Mouse (Mus musculus): ENCODE measurements around the gene Mtrf1. TPM values are rescaled to one million over a fixed set of nuclear protein-coding genes. Genes with fewer than 3 reads are reported as not detected.
"Not testable (repeated sequence)": the region's sequence is repeated elsewhere in the genome, so short reads cannot be mapped to it uniquely, and the experiment has no call there.

Mtrf1 gene
- polyA plus RNA-seq, 1 experiment, result 3.1 TPM

DNA sequence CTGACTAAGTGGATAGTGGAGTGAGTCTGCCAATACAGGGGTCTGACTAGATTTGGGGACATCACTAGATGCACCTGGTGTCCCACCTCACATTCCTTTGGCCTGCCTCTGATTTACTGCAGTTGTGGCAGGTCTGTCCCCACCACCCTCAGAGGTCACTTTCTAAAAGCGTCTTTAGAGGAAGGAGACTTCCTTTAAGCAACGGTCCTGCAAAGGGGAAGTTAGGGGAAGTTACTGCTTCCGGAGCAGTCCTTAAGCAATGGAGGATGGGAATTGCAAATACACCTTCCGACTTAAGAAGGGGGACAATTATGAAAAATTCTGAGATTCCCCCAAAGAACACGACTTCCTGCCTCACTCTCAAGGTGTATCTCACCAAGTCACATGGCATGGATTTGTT is 43.9 kb downstream of the Mtrf1 start:
- TF ChIP-seq MAX (IDR thresholded peaks at IDR 0.05; ENCODE audit: low read depth) (no peak), SRF (IDR thresholded peaks at IDR 0.05; ENCODE audit: control insufficient read depth, insufficient read length, low read depth) (no peak), POLR2AphosphoS2 (IDR thresholded peaks at IDR 0.05; ENCODE audit: insufficient read length, low read depth) (no peak), CEBPB (IDR thresholded peaks at IDR 0.05; ENCODE audit: insufficient read depth, poor library complexity, severe bottlenecking) (no peak), POLR2A (IDR thresholded peaks at IDR 0.05; ENCODE audit: insufficient read length, low read depth) (no peak), USF1 (IDR thresholded peaks at IDR 0.05; ENCODE audit: low read depth) (no peak), TCF3 (IDR thresholded peaks at IDR 0.05; ENCODE audit: insufficient read length, low read depth) (no peak), MYOG (IDR thresholded peaks at IDR 0.05; ENCODE audit: control insufficient read depth in 1 of 3, insufficient read depth in 1 of 3, insufficient read length in 2 of 3, low read depth in 2 of 3) (no peak), REST (IDR thresholded peaks at IDR 0.05; ENCODE audit: insufficient read depth, insufficient read length) (no peak), E2F4 (IDR thresholded peaks at IDR 0.05; ENCODE audit: insufficient read depth) (no peak), TCF12 (IDR thresholded peaks at IDR 0.05; ENCODE audit: insufficient read depth, poor library complexity, severe bottlenecking) (no peak), MYOD1 (IDR thresholded peaks at IDR 0.05; ENCODE audit: control insufficient read depth in 1 of 3, insufficient read length in 2 of 3, low read depth in 2 of 3) (no peak)
- Histone ChIP-seq H3K27me3 (ENCODE audit: control insufficient read depth, insufficient read depth, insufficient read length) (no peaks in the 10 kb centered on the region), H3ac (ENCODE audit: control insufficient read depth, insufficient read length) (no peak overlapping the region), H3K4me3 (no peak overlapping the region), H3K4me2 (ENCODE audit: low read depth) (no peak overlapping the region), H3K79me2 (ENCODE audit: control insufficient read depth, insufficient read depth) (no peaks in the 10 kb centered on the region), H3K36me3 (ENCODE audit: control insufficient read depth, insufficient read depth) (no peaks in the 10 kb centered on the region)

DNA sequence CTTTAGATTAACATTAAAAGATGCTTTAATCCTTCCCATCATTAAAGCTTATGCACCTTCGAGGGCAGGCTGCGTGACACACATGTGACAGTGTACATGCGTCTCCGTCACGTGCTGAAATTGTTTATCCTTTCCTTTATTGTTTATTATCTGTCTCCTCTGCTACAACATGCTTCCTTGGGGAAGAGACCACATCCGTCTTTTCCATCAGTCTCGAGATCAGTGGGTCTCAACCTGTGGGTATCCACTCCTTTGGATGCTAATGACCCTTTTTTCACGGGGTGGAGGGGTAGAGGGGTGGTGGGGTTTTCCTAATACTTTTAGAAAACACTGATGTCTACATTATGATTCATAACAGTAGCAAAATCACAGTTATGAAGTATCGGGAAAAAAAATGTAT is 47.0 kb downstream of the Mtrf1 start:
- Histone ChIP-seq H3K4me3 (no peak overlapping the region), H3K36me3 (ENCODE audit: control insufficient read depth, insufficient read depth) (no peaks in the 10 kb centered on the region), H3K79me2 (ENCODE audit: control insufficient read depth, insufficient read depth) (no peaks in the 10 kb centered on the region), H3ac (ENCODE audit: control insufficient read depth, insufficient read length) (no peak overlapping the region), H3K4me2 (ENCODE audit: low read depth) (no peak overlapping the region), H3K27me3 (ENCODE audit: control insufficient read depth, insufficient read depth, insufficient read length) (no peaks in the 10 kb centered on the region)
- TF ChIP-seq TCF3 (IDR thresholded peaks at IDR 0.05; ENCODE audit: insufficient read length, low read depth), result no peak
- TF ChIP-seq MYOG (IDR thresholded peaks at IDR 0.05; ENCODE audit: control insufficient read depth in 1 of 3, insufficient read depth in 1 of 3, insufficient read length in 2 of 3, low read depth in 2 of 3), result no peak
- no peak for TF ChIP-seq E2F4 (IDR thresholded peaks at IDR 0.05; ENCODE audit: insufficient read depth)
- no peak for TF ChIP-seq MYOD1 (IDR thresholded peaks at IDR 0.05; ENCODE audit: control insufficient read depth in 1 of 3, insufficient read length in 2 of 3, low read depth in 2 of 3)

DNA sequence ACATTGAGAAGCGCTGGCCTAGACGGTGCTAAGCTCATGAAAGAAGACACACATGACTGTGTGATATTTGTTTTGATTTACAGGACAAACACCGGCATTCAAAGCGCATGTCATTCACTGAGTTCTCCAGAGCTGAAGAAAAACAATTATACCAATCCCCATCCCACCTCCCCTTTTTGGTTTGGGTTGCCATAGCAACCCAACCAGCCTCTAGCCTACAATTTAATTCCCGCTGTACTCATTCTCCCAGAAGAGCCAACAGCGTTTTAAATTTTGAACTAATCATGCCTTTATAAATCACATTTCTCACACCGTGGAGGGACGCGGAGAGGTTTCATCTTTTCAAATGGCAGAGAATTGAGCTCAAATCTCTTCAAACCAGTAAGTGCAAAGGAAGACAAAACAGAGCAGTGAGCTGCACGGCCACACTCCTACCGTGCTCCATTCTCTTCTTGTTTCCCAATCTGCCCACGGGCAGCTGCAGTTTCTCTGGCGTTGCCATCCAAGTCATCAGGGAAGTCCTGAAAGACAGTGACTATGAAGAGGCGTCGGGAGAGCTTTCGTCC is 47.6 kb downstream of the Mtrf1 start:
- TF ChIP-seq REST (IDR thresholded peaks at IDR 0.05; ENCODE audit: insufficient read depth, insufficient read length) (no peak), MAX (IDR thresholded peaks at IDR 0.05; ENCODE audit: low read depth) (no peak), USF1 (IDR thresholded peaks at IDR 0.05; ENCODE audit: low read depth) (no peak), TCF12 (IDR thresholded peaks at IDR 0.05; ENCODE audit: insufficient read depth, poor library complexity, severe bottlenecking) (no peak), MYOD1 (IDR thresholded peaks at IDR 0.05; ENCODE audit: control insufficient read depth in 1 of 3, insufficient read length in 2 of 3, low read depth in 2 of 3) (no peak), TCF3 (IDR thresholded peaks at IDR 0.05; ENCODE audit: insufficient read length, low read depth) (no peak), POLR2AphosphoS2 (IDR thresholded peaks at IDR 0.05; ENCODE audit: insufficient read length, low read depth) (no peak), MYOG (IDR thresholded peaks at IDR 0.05; ENCODE audit: control insufficient read depth in 1 of 3, insufficient read depth in 1 of 3, insufficient read length in 2 of 3, low read depth in 2 of 3) (no peak), POLR2A (IDR thresholded peaks at IDR 0.05; ENCODE audit: insufficient read length, low read depth) (no peak), CEBPB (IDR thresholded peaks at IDR 0.05; ENCODE audit: insufficient read depth, poor library complexity, severe bottlenecking) (no peak), E2F4 (IDR thresholded peaks at IDR 0.05; ENCODE audit: insufficient read depth) (no peak), SRF (IDR thresholded peaks at IDR 0.05; ENCODE audit: control insufficient read depth, insufficient read length, low read depth) (no peak)
- Histone ChIP-seq H3ac (ENCODE audit: control insufficient read depth, insufficient read length) (no peak overlapping the region), H3K79me2 (ENCODE audit: control insufficient read depth, insufficient read depth) (no peaks in the 10 kb centered on the region), H3K36me3 (ENCODE audit: control insufficient read depth, insufficient read depth) (no peaks in the 10 kb centered on the region), H3K27me3 (ENCODE audit: control insufficient read depth, insufficient read depth, insufficient read length) (no peaks in the 10 kb centered on the region), H3K4me3 (no peak overlapping the region), H3K4me2 (ENCODE audit: low read depth) (no peak overlapping the region)

DNA sequence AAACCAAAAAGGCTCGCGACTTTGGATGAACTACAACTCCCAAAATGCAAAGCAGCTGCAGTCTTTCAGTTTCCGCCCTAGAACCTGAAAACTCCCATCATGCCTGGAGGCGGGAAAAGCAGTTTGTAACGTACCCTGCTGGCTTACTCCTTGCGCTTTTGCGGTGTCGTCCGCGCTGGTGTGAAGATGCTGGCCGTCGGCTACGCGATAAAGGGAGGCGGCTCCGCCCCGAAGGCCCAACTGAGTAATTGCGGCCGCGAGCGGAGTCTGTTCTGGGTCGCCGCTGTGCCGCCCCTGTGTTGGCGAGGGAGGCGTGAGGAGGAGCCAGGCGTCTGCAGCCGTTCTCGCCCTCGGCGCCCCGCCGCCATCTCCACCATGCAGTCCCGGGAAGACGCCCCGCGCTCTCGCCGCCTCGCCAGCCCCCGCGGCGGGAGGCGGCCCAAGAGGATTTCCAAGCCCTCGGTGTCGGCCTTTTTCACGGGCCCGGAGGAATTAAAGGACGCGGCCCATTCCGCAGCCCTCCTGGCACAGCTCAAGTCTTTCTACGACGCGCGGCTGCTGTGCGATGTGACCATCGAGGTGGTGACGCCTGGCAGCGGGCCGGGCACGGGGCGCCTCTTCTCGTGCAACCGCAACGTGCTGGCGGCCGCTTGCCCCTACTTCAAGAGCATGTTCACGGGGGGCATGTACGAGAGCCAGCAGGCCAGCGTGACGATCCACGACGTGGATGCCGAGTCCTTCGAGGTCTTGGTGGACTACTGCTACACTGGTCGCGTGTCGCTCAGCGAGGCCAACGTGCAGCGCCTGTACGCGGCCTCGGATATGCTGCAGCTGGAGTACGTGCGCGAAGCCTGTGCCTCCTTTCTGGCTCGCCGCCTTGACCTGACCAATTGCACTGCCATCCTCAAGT is 54.4 kb downstream of the Mtrf1 start, which contains the start of gene Kbtbd6:
Gene Kbtbd6, plus strand, starts transcription at position 155 of the 910 bp plus-strand sequence.
- peak; percentile 94 for TF ChIP-seq E2F4 (IDR thresholded peaks at IDR 0.05; ENCODE audit: insufficient read depth)
- TF ChIP-seq POLR2A (IDR thresholded peaks at IDR 0.05; ENCODE audit: insufficient read length, low read depth), result peak; percentile 27
- H3K79me2 ChIP-seq (ENCODE audit: control insufficient read depth, insufficient read depth); H3K36me3 ChIP-seq (ENCODE audit: control insufficient read depth, insufficient read depth); H3K27me3 ChIP-seq (ENCODE audit: control insufficient read depth, insufficient read depth, insufficient read length); H3ac ChIP-seq (ENCODE audit: control insufficient read depth, insufficient read length): not testable (repeated sequence)
- Histone ChIP-seq H3K4me3 (peak within 1 kb of the TSS; percentile 5), H3K4me2 (ENCODE audit: low read depth) (peak within 1 kb of the TSS; percentile 55)

DNA sequence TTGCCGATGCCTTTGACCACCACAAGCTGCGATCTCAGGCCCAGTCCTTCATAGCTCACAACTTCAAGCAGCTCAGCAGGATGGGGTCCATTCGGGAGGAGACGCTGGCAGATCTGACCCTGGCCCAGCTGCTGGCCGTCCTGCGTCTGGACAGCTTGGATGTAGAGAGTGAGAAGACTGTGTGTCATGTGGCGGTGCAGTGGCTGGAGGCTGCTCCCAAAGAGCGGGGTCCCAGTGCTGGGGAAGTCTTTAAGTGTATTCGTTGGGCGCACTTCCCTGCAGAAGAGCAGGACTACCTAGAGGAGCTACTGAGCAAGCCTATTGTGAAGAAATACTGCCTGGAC is 55.0 kb downstream of the Mtrf1 start:
- not testable (repeated sequence) for H3K36me3 ChIP-seq (ENCODE audit: control insufficient read depth, insufficient read depth); H3K79me2 ChIP-seq (ENCODE audit: control insufficient read depth, insufficient read depth); H3ac ChIP-seq (ENCODE audit: control insufficient read depth, insufficient read length); H3K27me3 ChIP-seq (ENCODE audit: control insufficient read depth, insufficient read depth, insufficient read length); H3K4me3 ChIP-seq; H3K4me2 ChIP-seq (ENCODE audit: low read depth)

Measured in myocyte (in vitro differentiated cells).